Mouse (Mus musculus) frontal cortex, adult (tissue): Measurements from ENCODE around the gene Tecpr1.

Source experiments
- ATAC-seq: cut with Nextera tagmentation; 2 replicates; pipeline ENCODE4 v1.9.2; 2017; ENCODE audit warnings: mild to moderate bottlenecking, moderate library complexity, mixed read lengths; ENCODE audit not compliant: low TSS enrichment

Gene Tecpr1

DNA sequence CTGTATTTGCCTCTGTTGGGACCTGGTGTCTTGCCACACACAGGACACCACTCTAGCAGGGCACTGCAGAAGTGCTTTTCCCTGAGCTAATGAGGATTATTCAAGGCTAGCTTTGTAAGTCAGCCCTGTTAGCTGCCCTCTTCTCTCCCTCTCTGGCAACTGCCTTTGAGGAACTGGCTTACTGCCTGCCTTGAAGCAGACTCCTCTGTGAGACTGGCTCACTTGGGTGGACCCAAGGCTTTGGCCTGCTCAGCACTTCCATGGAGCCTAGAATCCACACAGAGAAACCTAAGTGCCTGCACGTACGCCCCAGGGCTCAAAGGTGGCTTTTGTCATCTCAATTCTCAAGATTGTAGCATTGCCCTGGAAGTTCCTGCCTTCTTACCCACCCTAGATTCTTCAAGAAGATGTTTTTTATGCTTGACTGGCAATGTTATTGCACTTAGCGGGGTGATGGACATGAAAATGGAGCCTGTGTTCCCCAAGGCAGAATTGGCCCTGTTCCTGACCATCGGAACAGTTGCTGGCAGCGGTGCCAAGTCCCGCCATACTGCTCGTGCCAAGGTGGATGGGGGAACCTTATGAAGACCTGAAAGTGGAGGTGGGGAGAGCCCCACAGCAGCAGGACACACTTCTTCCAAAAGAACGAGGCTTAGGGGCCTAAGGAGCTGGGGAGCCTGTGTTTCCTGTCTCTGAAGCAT is 54.0 kb downstream of the Tecpr1 start:
- peak; percentile 47; the same call in 1 of the 2 replicates for ATAC-seq

DNA sequence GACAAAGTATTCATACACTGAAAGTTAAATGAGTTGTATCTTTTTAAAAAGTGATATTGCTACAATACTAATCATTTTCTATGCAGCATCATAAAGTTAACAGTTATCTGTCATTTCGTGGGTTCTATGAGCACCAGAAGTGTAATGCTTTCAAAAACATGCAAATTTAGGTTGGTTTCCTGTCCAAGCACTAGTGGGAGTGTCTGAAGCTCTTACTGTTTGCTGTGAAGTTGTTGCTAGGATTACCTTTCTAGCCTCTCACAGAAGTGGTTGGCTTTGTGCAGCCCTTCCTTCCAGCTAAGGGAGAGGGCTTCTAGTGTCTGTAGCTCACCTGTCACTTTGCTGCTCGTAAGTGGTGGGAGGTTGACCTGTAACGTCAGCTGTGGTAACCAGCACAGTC is 57.7 kb downstream of the Tecpr1 start:
- no peak for ATAC-seq

DNA sequence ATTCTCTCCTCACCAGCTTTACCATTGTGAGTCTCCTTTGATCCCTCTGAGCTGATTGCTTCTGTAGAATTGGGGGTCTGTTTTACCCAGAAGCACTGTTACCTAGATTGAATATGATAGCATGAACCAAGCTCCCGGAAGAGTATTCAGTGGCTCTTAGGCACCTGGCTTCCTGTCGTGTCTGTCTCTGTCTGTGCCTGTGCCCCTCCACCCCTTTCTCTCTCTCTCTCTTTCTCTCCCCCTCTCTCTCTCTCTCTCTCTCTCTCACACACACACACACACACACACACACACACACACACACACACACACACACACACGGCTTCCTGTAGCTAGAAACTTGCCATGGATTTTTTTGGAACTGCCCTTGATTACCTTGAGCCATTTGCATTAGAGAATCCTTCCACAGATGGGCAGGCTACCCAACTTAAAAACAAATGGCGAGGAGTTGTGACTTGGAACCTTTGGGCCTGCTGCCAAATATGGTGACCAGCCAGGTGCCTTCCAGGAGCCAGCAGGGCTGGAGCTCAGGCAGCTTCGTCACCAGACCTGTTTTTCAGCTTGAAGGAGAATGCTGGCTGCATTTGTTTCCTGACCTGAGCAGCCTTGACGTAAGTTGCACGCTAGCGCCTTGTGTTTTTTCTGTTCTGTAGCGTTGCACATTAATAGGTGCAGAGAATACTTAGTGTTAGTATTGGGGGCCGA is 60.5 kb downstream of the Tecpr1 start:
- no peak for ATAC-seq

DNA sequence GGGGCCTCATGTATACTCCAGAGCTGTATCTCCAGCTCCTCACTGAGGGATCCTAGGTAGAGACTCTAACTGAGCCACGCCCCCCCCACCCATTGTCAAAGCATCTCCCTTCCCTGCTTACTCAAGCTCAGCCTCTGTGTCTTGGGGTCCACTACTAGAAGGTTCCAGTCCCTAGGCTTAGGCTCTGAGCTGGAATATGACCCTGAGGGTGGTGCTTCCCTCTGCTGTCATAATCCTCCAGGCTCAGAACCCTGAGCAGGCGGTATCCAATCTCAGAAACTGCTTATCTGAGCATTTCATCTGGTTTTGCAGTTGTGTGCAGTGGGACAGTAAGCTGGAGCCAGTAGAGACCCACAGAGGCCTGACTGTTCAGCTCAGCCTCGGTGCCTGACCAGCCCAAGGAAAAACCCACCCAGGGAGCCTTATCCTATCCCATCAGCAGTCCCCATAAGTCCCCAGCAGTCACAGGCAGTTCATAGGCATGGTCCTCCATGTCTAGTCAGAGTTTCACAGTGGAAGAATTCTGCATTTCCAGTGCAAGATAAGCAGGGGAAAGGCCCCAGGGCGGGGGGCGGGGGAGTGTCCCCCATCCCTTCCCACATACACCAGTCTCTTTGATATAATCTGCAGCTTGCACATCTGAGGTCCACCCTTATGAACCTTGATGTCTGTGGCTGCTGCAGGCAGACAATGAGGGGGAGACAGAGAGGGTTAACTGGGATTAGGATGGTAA is 61.2 kb downstream of the Tecpr1 start:
- no peak for ATAC-seq

DNA sequence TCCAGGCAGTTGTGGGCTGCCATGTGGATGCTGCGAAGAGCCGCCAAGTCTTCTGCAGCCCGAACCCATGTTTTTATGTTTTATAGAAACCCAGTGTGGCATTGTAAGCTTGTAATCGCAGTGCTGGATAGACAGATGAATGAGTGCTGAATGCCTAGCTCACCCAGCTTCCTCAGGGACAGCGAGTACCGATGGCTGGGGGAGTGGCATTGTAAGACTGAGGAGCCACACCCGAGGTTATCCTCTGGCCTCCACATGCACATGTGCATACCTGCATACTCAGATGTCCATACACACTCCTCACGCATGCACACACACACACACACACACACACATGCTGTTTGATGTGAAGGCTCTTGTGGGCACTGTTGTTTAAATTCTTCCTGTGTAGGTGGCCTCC is 64.3 kb downstream of the Tecpr1 start:
- ATAC-seq, result 0 out of 2 replicates have a peak, but pooled peaks have one; percentile 4

DNA sequence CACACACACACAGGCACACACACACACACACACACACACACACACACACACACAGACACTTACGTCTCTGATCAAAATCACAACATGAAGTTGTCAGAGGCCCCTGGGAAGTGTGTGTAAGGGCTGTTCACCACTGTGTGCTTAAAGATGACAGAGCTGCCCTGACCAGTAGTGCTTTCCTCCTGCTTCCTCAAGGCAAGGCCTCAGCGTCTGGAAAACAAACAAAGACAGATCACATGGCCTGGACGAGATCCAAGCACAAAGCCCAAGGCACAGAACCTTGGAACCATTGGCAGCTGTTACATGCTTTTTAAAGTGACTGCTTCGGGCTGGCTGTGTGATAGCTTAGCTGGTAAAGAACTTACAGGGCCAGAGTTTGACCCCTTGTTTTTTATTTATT is 64.8 kb downstream of the Tecpr1 start:
- no peak for ATAC-seq

DNA sequence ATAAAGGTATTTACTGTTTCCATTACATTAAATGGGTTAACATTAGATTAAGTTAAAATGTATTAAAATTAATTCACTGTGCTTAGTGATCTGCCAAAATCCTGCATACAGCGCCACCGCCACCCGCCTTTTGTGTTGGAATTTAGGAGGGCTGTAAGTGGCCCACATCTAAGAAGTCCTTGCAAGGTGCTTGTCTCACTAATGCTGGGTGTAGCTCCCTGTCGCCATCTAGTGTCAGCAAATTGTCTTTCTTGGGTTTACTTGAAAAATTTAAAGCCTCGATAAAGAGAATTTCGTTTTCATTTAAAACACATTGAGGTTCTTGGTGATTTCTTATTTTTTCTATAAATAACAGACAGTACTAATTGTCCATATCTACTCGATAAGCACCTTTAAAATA is 68.9 kb downstream of the Tecpr1 start:
- ATAC-seq, result no peak

DNA sequence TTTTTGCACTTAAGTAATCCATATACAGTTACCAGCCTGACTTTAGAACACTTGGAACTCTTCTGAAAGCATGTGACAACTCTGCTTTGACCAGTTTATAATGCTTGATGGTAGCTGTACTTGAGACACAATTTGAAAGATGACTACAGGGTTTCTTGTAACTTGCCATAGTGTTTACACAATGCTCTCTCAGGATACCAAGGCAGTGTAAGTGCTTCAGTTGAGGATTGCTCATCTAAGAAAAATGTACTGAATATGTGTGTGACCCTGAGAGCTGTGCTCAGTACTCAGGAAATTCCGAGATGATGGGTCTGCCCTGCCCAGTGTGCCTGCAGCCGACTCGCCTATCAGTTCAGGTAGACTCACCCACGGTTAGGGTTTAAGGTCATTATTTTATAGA is 72.1 kb downstream of the Tecpr1 start:
- ATAC-seq, result no peak

DNA sequence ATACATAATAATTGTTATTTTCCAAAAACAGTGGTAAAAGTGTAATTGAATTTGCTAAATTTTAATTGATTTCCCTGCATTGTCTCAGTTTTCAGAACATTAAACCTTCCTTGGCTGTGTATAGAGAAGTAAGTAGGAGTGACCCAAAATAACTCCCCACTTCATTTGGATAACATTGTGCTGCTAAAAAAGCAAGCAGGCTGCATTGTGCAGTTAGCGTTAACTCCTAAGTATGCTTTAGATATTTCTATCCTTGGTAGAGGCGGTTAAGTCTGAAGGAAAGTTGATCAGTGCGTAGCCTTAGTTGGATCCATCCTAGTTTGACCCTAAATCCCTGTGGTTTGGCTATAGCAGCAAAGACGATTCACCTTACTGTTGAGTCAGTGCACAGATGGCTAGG is 73.9 kb downstream of the Tecpr1 start:
- ATAC-seq, result peak; percentile 63

DNA sequence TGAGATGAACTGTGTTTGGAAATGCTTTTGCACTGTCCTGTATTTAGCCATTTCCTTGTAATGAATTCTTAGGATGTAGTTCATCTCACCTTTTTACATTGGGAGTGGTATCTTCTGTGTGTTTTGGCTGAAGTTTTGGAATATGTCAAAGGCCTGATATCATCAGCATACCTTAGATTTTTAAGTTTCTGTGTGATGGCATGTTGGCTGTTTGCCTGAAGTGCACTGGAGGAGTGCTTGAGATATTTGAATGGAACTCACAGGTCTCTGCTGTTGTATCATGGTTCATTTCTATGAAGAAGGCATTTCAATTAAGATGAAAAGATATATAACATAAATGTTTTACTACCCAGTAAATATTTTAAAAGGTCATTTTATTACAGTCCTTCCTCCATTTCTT is 76.5 kb downstream of the Tecpr1 start:
- ATAC-seq, result no peak
